Mouse (Mus musculus) embryonic fibroblast, embryonic 13.5 days (primary cell): ENCODE results near the gene Fzr1. TPM values are rescaled to one million over a fixed set of nuclear protein-coding genes. Genes with fewer than 3 reads are reported as not detected.

Source experiments
- H3K27ac ChIP-seq: 2 replicates; pipeline ENCODE4 v1.5.1; 2012; ENCODE audit warnings: low read length, control low read depth, inconsistent platforms; ENCODE audit not compliant: insufficient read depth
- H3K4me1 ChIP-seq: 2 replicates; pipeline ENCODE4 v1.6.1; 2011; ENCODE audit warnings: low read length; ENCODE audit not compliant: control insufficient read depth, insufficient read depth
- H3K4me3 ChIP-seq: 2 replicates; pipeline ENCODE4 v1.5.1; 2011; ENCODE audit warnings: mild to moderate bottlenecking, control low read depth, low read length; ENCODE audit not compliant: insufficient read depth
- CTCF ChIP-seq: IDR thresholded peaks from 2 replicates; pipeline ENCODE4 v1.5.1; 2011; ENCODE audit warnings: mild to moderate bottlenecking, control low read depth, low read length, moderate library complexity, borderline replicate concordance; ENCODE audit not compliant: insufficient read depth
- POLR2A ChIP-seq: IDR thresholded peaks from 2 replicates; pipeline ENCODE4 v1.6.1; 2011; ENCODE audit warnings: low read depth, mild to moderate bottlenecking, control low read depth, low read length, moderate library complexity
- polyA plus RNA-seq: library from polyadenylated mRNA; stranded (reverse); fragments of >200 nt; gene quantifications from 2 replicates; pipeline ENCODE4 v1.2.4, GENCODE M21; 2011; ENCODE audit warnings: low read depth; ENCODE audit not compliant: missing spikeins, insufficient read length

Gene Fzr1
- polyA plus RNA-seq, 1 experiment, result 26.7 TPM

DNA sequence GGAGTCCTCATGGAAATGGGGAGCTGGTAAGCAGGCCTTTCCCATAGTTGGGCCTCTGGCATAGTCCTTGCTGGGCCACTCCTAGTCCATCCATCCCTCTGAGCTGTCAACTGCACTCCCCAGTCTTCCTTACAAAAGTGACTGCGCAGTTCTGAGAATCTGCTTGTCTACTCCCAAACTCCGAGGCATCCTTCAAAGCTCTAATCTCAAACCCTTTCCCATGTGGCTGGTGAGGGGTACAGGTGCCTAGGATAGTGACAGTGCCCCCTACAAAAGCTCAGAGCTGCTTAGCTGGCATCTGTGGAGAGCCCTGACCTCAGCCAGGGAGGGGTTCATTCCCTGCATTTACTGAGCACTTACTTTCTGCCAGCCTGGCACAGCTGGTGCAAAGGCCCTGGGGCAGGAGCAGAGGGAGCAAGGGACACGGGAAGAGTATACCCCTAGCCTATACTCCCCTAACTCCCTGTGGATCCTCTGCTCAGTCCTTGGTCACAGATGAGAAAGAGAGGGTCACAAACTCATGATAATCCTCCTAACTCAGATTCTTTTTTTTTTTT lies 44.4 kb upstream of the Fzr1 start:
- Histone ChIP-seq H3K4me3 (no peak overlapping the region), H3K27ac (no peak overlapping the region), H3K4me1 (peaks cover 5% of the 10 kb centered on the region)
- no peak for TF ChIP-seq CTCF
- no peak for TF ChIP-seq POLR2A

DNA sequence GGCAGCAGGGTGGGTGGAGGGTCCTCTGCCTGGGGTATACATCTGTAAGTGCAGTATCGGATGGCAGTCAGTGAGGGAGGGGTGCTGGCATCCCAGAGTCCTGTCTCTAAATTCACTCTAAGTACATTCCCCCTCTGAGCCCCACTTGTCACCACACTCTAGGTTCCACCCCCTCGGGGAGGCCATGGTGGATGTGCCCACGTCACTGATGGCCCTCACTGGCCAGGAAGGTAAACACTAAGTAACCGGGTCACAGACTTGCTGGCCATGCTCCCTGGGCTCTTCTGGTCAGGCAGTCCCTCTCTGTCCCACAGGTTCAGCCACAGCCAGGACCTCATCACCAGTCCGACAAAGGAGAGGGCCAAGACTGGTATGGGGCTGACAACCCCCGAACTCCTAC lies 43.9 kb upstream of the Fzr1 start:
- Histone ChIP-seq H3K4me1 (peaks cover 4% of the 10 kb centered on the region), H3K4me3 (no peak overlapping the region), H3K27ac (no peak overlapping the region)
- TF ChIP-seq CTCF, result no peak

DNA sequence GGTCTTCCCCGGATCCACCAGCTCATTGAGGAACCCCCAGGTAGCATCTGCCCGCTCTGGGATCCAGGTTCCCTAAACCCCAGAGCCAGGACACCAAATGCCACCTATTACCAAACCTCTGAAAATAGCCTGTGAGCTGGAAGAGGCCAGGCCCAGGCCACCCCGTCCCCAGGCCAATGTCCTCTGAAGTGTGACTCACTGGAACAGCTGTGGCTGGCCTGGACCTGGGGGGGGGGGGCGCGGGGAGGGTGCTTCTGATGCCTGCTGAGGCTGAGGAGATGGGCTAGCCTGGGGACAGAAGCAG lies 43.4 kb upstream of the Fzr1 start:
- peaks cover 3% of the 10 kb centered on the region for H3K4me1 ChIP-seq
- TF ChIP-seq POLR2A, result no peak
- TF ChIP-seq CTCF, result no peak
- no peak overlapping the region for H3K27ac ChIP-seq
- H3K4me3 ChIP-seq, result no peak overlapping the region

DNA sequence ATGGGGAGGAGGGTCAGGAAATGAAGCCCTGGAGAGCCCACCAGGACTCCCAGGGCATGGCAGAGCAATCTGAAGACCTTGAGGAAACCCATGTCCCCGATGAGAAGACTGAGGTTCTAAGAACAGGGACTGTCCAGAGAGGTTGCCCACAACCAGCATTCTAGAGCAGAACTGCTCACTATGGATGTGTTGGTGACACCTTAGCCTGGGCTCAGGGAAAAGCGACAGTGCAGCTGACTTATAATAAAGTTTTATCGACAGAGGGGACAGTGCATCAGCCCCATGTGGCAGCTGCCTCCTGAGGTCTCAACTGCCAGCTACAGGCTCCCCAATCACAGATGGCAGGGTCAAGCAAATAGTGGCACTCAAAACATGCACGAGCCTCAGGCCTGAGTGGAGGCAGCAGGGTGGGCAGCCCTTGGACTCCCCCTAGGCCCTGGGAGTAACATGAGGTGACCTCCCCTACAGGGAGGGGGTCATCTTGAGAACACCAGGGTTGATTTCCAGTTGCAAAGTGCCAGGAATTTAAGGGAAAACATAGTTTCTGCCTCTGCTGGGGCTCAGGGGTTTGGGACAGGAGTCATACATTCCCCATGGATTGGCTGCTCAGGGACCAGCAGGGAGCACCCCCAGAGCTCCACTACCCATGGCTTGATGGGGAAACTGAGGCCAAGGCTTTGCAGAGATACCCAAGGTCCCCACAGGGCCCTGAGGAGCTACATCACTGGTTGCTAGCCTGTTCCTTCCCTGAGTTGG lies 42.9 kb upstream of the Fzr1 start:
- no peak for TF ChIP-seq CTCF
- no peak for TF ChIP-seq POLR2A
- H3K4me1 ChIP-seq, result peaks cover 3% of the 10 kb centered on the region
- H3K4me3 ChIP-seq, result no peak overlapping the region
- no peak overlapping the region for H3K27ac ChIP-seq

DNA sequence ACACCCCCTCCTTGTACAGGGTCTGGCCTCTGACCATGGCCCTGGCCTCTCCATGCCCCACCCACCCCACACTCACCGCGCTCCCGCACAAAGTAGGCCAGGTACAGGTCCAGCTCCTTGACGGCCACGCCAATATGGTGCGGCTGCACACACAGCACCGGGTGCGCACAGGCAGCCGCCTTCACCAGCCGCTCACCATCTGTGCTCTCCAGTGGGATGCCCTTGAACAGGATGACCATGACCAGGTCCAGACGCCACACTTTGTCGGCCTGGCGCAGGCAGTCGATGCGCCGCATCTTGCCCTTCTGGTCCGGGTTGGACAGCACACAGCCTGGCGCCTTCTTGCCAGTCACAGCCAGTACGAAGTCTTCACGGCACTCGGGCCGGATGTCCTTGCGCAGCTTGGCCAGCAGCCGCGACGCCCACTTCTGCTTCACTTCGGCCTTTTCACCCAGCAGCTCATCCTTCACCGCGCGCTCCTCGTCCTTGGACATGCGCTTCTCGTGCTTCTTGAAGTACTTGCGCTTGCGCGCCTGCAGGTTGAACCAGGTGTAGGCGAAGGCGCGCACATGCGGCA lies 42.0 kb upstream of the Fzr1 start:
- TF ChIP-seq CTCF (no peak), POLR2A (no peak)
- no peak overlapping the region for H3K27ac ChIP-seq
- no peak overlapping the region for H3K4me3 ChIP-seq
- H3K4me1 ChIP-seq, result peaks cover 3% of the 10 kb centered on the region

DNA sequence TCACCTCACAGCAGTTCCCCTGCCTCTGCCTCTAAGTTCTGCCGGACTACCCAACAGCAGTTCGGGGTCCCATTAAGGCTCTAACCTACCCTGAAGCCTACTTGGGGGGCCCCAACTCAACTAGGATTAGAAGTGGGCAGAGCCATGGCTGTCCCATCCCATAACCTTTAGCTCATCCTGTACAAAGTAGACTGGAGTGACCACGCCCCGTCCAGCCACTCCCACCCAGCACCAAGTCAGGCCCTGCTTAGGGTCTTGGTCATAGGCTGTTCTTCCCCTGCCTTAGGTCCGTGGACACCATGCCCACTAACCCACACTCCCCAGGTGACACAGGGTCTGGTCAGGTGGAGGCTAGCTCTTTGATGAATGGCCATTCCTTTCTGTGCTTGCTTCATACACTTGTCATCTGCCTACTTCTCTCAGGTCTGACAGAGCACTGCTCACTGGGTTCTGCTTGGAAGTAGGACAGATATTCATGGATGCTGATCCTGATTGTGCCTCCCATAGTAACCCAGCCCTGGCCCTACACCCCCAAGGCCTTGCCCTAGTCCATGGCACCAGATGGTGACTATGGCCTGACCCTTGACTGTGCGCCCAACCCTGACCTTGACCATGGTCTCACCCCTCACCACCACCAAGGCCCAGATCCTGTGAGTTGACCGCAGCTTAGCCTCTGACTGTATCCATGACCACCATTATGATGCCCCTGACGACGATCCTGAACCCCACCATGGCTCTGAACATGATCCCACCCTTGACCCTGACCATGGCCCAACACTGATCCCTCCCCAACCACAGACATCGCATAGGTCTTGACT lies 41.0 kb upstream of the Fzr1 start:
- TF ChIP-seq CTCF, result no peak
- no peak for TF ChIP-seq POLR2A
- H3K27ac ChIP-seq, result no peak overlapping the region
- no peak overlapping the region for H3K4me3 ChIP-seq
- H3K4me1 ChIP-seq, result peaks cover 4% of the 10 kb centered on the region

DNA sequence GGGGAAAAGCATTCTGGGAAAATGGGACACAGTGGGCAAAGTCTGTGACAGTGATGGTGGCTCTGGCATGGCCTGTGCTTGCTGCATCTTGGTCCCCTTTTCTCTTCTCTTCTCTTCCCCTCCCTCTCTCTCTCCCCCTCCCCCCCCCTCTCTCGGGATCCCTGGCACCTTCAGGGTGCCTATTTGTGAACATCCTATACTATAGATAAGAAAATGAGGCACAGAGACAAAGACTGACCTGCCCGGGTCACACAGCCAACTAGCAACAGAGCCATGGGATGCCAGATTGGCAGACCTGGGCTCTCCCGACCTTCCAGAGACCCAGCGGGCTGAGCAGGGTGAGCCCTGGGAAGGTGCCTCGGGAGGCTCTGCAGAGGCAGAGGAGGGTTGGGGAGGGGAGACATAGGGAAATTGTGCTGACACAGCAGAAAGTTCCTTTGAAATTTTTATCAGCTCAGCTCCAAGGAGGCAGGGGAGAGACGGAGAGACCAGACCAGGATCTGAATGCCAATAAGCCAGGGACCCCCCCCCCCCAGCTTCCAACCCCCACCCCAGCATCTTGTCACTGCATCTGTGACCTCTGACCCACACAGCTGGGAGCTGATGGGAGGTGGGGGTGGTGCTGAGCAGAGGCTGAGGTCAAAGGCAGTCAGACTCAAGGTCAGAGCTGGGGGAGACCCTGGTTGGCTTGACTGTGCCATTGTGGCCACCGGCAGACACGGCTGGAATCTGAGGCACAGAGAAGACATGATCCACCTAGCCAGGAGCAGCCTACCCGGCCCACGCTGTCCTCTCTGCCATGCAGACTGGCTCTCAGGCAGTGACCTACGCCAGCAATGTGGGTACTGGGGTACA lies 40.1 kb upstream of the Fzr1 start:
- Histone ChIP-seq H3K4me3 (no peak overlapping the region), H3K4me1 (peaks cover 6% of the 10 kb centered on the region), H3K27ac (0 out of 2 replicates have a peak overlapping the region, but pooled peaks have one; percentile 14)
- TF ChIP-seq POLR2A (no peak), CTCF (no peak)

DNA sequence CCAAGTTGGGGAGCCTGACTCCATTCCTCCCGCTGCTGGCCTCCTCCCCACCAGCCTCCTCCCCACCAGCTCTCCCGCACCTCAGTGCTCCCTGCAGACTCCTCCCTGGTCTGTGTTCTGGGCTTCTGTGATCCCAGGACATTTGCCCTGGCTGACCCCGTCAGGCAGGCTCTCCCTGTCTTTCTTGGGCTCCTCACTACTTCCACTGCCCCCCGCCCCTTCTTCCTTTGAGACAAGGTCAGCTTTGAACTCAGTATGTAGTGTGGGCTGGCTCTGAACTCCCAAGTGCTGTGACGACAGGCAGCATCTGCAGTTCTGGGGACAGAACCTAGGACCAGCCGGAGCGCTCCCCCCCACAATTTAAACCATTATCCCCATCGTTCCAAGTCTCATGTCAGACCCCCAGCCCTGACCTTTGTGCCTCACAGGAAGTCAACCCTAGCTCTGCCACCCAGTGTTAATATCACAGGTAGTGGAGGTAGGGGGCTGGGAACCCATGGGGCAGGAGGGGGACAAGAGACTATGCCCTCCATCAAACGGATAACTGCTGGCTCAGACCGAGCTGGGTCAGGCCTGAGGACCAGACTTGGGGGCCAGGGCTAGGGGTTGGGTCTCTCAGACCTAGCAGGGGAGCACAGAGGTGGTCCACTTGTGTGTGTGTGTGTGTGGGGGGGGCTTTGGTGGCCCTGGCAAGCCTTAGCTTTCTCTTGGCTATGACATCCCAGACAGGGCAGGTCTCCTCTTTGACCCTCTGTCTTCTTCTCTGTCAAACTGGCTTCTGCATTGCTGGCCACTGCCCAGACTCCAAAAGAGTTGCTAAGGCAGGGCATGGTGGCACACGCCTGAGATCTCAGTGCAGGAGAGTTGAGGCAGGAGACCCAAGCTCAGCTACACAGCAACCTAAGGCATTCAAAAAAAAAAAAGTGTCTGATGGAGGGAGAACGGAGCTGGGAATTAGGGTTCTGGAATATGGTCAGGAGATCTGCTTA lies 39.2 kb upstream of the Fzr1 start:
- H3K27ac ChIP-seq, result peak overlapping the region; percentile 59
- H3K4me1 ChIP-seq, result peaks cover 7% of the 10 kb centered on the region
- H3K4me3 ChIP-seq, result no peak overlapping the region
- TF ChIP-seq POLR2A (no peak), CTCF (no peak)
